Mouse (Mus musculus) effector memory CD4-positive, alpha-beta T cell, adult 5 months (primary cell): ENCODE results near the gene 1700029H14Rik. TPM values are rescaled to one million over a fixed set of nuclear protein-coding genes. Genes with fewer than 3 reads are reported as not detected.

Experiments used
- polyA plus RNA-seq: library from polyadenylated mRNA; unstranded; fragments of 100-300 nt; shearing (Covaris generic); gene quantifications from one replicate; pipeline ENCODE4 v1.2.1, GENCODE M21; 2017

The 1700029H14Rik gene
- 0.46 TPM for polyA plus RNA-seq

GRCm38 (mm10) chr8:13562118-13562517, at the start of gene 1700029H14Rik:
Gene 1700029H14Rik, minus strand, starts transcription at chr8:13562461.

Other genes starting within 250 kb of the 1700029H14Rik start
- gene Tfdp1, start 223.7 kb downstream of the 1700029H14Rik start, polyA plus RNA-seq = 67.8 TPM
- not detected for gene Atp4b, start 165.6 kb downstream of the 1700029H14Rik start, polyA plus RNA-seq
- gene Grk1, start 157.4 kb downstream of the 1700029H14Rik start, polyA plus RNA-seq = not detected
- gene Tmem255b, start 127.3 kb downstream of the 1700029H14Rik start, polyA plus RNA-seq = not detected
- not detected for gene Gas6, start 68.0 kb downstream of the 1700029H14Rik start, polyA plus RNA-seq
- gene Rasa3, start 115.1 kb upstream of the 1700029H14Rik start, polyA plus RNA-seq = 237 TPM
- not detected for gene Cfap97d2, start 143.4 kb upstream of the 1700029H14Rik start, polyA plus RNA-seq
- 36.6 TPM for gene Cdc16, start 195.2 kb upstream of the 1700029H14Rik start, polyA plus RNA-seq
- gene Upf3a, start 223.2 kb upstream of the 1700029H14Rik start, polyA plus RNA-seq = 33.1 TPM